Mouse (Mus musculus) T-helper 2 cell (primary cell): ENCODE measurements at regions not wholly inside any gene's neighbourhood (a gene's known extent, or its start where the extent isn't known, plus 50 kb on each side); places are given as distances from the start of the nearest gene placed in this dataset.
"Not testable (repeated sequence)": the region's sequence is repeated elsewhere in the genome, so short reads cannot be mapped to it uniquely, and the experiment has no call there.

Experiments used
- in situ Hi-C: fragments of 300-600 bp; cut with MboI, MseI; formaldehyde crosslinking; loops from one replicate; pipeline ENCODE4 v1.15.1; 2025; ENCODE audit warnings: high pct_unique_total_duplicates

DNA sequence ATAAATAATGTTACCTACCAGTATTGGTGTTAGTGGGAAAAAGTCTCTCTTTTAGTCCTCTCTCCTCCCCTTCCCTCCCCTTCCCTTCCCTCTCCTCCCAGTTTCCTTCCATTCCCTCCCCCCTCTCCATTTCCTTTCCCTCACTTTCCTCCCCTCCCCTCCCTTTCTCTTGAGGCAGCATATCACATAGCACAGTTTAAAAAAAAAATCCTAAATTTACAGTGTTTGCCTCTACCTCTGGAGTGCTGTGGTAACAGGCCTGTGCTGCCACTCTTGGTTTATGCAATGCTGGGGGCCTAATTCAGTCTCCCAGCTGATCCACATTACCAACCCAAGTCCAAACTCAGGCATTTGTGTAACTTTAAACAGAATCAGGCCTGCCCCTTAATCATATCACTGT is 52.1 kb upstream of the Slc44a3 start:
- in situ Hi-C loops, result no loop called here

DNA sequence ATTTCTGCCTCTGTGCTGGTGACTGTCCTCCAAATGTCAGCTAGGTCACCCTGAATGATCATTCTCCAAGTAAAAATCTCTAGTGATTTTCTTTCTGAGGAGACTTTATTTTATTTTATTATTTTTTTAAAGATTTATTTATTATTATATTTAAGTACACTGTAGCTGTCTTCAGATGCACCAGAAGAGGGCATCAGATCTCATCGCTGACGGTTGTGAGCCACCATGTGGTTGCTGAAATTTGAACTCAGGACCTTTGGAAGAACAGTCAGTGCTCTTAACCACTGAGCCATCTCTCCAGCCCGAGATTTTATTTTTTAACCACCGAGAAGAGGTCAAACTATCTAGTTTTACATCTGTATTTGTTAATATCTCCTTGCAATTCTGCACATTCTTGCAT is 50.5 kb upstream of the Slc44a3 start:
- in situ Hi-C loops, result not testable (repeated sequence)
